Mouse (Mus musculus): ENCODE measurements around the gene Bend7.

Gene Bend7

DNA sequence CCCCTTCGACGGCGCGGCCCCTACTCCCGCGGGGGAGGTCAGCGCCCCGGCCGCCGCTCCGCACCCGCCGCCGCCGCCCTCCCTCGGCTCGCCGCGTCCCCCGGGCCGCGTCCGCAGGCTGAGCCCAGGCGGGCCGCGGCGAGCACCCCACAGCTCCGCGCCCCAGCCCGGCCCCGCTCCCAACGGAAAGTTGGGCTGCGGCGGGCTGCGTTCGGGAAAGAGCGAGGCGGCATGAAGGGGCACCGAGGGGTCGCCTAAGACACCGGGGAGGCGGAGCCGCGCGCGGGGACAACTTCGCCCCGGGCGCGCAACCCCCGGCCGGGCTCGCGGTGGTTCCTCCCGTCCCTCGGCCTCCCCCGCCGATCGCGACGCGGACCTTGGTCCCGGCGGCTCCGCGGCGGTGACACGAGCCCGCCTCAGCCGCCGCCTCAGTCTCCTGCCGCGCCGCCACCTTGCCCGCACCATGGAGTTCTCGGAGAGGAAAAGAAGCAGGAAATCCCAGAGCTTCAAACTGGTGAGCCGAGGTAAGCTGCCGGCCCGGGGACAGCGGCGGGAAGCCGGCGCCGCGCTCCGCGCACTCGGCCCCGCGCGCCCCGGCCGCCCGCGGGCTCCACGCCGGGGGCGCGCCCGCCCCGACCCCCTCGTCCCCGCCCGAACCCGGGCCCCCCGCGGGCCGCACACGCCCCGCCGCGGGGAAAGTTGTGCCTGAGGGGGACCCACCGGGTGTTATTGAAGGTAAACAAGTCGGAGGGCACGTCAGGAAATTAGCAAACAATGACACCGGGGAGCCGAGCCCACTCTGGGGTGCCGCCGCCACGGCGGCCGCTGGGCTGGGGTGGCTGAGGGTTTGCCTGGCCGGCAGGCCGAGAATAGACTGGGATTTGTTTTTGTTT is at the start of gene Bend7:
Bend7 (plus strand) TSS at position 63 of the 893 bp plus-strand sequence.
- peak; percentile 60 for DNase-seq (ENCODE audit: low spot score)

DNA sequence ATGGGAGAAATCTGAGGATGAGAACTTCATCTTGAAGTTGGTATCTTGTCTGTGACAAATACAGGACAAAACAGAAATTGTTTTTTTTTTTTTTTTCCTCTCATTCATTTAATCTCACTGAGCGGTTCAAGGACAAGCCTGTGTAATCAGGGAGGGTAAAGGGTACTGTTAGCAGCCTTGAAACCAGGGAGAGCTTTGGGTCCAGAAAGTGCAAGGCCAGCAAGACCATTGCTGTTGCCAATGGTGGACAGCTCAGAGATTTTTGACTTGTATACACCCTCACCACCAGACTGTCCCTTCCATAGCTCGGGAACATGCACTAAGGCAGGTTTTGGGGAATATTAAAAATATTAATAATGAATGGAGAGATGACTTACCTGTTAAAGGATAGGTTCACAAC is 49.0 kb upstream of the Bend7 start:
- no peak for DNase-seq (ENCODE audit: low spot score)

DNA sequence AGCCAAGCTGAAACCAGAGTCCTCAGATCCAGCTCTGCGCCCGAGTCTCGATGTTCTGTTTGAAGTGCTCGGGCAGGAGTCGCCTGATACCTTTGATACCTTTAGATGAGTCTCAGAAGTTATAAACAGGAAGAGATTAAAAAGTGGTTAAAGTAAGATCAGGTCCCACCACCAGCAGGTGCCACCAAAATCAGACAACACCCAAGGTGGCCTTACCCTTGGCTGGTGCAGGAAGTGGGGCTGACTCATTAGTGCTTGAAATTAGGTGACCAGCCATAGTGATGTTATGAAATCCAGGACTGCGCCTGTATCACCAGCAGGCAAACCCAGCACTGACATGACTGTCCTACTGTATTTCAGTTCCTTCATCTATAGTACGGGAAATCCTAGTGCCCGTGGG is 47.9 kb upstream of the Bend7 start:
- DNase-seq (ENCODE audit: low spot score), result no peak

DNA sequence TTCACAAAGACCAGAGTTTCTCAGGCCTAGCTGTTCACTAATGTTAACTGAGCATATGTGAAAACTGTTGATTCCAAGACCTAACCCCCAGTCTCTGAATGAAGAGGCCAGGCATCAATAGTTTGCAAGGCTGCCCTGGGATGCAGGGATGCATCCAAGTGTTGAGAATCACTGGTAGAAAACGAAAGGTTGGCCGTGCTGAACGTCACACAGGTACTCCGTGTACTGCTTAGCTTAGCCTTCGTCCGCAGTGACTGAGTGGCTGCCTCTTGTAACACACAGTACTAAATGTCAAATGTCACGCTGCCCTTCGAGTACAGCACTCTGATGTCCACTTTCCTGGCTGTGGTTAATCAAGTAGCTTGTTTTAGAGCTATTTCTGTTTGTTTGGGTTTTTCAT is 46.0 kb upstream of the Bend7 start:
- DNase-seq (ENCODE audit: low spot score), result no peak

DNA sequence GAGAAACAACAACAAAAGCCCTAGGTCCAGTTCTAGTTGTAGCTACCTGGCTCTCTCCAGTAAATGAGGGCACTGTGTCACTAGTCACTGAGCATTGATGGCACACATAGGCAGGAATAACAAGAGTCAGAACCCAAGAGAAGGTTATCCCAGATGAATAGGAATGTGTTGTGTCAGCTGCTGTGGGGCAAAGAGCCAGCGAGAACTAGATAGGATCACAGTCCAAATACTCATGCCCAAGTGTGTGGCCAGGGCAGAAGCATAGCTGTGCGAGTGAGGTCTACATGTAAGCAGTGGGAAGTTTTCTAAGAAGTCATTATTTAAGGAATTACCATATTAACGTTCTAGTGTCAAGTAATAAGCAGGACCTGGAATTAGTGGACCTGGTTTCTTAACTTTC is 37.7 kb upstream of the Bend7 start:
- DNase-seq (ENCODE audit: low spot score), result no peak

DNA sequence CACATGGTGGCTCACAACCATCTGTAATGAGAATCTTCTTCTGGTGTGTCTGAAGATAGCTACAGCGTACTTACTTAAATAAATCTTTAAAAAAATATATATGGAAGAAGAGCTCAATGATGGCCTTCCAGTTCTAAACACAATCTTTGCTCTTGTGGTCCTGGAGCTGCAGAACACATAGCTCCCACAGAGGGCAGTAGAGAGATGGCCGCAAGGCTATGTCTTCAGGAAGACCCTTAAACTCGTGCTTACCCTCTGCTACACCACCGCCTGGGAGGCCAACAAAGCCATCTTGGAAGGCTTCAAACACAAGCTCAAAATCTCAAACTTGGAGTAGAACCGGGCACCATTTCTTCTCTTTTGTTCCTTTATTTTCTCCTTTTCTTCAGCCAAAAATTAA is 6.4 kb upstream of the Bend7 start:
- DNase-seq (ENCODE audit: low spot score), result peak; percentile 64

DNA sequence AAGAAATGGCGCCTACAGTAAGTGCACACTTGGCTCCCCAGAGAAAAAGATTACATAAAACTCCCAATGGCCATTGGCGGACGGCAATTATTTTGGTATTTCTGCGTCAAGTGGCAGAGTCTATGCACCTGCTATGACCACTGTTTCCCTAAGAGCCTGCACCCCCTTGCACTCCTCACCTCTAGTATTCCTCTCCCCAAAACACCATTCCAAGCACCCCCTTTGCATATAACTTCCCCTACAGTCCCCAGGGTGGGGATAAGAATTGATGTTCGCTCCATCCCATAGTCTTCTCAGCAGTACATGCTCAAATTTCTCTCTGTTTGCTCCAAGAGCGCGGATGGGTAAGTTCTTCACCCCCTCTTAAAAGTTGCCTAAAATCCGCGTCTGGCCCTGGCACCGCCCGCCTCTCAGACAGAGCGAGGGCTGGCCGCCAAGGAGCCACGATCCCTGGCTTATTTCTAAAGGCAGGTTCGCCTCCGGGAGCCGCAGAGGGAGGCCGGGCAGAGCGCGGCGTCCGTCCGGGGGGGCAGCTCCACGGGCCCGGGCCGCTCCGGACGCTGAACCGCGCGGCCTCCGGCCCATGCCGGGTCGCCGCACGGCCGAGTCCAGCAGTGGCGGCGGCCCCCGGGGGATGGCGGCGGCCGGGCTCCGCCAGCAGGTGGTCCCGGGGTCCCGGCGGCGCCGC is 406 bp upstream of the Bend7 start:
- DNase-seq (ENCODE audit: low spot score), result peak; percentile 55

DNA sequence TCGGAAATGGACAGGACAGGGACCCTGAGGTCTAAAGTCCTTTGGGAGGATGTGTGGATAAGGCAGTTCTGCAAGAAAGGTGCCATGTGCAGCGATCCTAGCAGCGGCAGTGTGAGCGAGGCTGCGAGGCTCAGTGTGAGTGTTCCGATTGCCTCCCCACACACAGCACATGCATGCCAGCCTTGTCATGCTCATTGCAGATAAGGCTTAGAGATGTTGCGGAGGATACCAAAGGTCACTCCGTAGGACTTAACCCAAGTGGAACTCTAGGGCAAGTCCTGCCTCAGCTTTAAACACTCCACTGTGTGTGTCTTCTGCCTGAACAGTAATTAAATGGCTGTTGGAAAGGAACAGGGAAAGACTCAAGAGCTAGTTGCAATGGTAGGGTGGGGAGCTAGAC is 5.5 kb downstream of the Bend7 start:
- DNase-seq (ENCODE audit: low spot score), result no peak

DNA sequence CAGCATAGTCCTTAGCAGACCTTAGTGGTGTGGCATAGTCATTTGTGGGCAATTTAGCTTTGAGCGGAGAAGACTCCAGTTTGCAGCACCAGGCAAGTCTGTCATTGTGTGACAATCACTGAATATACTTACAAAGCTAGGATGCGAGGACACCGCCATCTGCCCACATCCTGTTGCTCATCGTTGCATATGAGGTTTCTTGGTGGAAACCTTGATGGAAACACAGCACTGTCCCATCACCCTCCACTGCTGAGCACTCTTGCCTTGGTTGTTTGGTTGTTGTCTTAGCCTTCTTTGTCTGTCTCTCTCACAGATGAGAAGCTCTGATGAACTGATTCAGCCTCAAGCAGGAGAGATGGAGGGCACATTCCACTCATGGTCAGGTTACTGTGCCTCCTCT is 12.5 kb downstream of the Bend7 start:
- DNase-seq (ENCODE audit: low spot score), result no peak

DNA sequence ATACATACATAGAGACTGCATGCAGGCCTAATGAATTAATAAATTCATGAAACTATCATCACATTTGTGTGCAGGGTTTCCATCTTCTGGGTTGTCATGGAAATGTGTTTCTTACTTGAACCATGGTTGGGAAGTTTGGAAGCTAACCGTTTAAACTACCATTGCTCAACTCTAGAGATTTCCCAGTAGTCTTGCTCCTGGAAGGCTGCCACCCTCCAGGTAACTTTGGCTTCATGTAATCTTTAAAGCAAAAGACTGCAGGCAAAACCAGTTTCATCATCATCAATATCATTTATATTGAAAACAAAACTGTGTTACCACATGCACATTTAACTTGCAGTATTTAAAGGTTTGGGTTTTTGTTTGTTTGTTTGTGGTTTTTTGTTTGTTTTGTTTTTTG is 16.3 kb downstream of the Bend7 start:
- DNase-seq (ENCODE audit: low spot score), result no peak

DNA sequence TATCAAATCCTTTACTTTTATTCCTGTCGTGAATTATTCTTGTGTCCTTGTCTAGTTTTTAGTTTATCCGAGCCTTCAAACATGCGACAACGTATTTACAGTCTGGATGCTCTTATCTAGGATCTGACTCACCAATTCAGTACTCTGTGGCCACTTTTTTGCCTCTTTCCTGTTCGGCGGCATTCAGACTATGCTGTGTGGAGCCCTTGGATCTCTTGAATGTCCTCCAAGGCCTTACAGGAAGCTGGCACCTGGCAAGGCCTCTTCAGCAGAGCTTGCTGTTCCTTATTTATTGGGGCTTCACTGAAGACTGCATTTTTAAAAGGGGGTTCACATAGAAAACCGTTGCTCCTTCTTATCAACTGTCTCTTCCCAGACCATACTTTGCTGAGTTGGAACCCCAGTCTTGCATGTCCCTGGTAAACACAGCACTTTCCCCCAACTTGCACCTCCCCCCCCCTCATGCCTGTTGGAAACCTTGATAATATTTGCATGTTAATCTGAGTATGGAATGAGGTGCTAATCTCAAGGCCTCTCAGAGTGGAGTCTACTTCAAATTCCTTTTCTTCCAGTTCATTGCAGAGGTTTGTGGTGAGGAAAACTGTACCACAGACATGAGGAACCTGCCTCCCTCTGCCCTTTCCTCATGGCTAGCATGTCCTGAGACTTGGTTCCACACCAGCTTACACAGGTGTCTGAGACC is 18.6 kb downstream of the Bend7 start:
- DNase-seq (ENCODE audit: low spot score), result no peak

DNA sequence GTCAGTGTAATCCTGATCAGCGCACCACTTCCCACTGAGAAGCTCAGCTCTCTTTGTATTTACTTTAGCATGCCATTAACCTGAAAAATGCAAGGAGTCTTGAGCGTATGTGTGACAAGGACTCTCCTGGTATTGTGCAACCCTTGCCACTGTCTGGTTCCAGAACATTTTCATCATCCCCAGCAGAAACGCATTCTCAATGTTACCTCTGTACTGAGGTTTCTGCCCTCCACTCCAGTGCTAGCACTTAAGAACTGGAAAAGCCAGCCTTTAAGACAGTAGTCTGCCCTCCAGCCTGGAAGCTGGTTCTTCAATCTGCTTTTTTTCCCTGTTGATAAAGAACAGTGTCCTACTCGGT is 19.1 kb downstream of the Bend7 start:
- no peak for DNase-seq (ENCODE audit: low spot score)

DNA sequence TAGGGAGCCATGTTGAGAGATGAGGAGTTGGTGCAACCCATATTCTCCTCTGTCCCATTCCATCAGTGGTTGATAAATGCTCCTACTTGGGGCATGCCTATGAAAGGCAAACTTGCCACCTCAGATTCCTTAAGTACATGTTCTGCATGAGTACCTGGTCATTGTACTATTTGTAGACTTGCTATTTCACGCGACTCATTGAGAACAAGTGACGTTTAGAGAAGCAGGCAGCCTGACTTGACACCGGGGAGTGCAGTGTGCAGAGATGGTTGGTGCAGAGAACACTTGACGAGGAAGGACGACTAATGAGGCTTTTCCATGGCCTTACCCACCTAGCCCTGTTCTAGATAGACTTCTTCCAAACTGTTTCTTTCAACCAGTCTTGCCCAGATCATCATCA is 34.3 kb downstream of the Bend7 start:
- DNase-seq (ENCODE audit: low spot score), result no peak

DNA sequence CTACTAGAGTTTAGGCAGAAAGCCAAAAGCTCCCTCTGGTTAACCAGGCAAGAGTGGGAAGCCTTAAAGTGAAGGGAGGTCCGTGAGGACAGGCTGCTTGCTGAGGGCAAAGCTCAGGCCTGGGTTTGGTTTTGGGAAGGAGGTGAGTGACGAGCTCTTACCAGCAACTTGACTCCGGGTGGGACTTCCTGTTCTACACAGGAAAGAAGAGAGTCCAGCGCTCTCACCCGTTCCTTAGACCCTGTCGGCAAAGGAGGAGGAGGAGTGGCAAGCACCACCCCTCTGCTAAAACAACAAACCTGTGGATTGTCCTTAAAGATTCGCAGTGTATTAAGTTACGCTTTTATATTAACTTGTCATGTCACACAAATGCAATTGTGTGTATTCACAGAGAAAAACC is 38.1 kb downstream of the Bend7 start:
- no peak for DNase-seq (ENCODE audit: low spot score)

DNA sequence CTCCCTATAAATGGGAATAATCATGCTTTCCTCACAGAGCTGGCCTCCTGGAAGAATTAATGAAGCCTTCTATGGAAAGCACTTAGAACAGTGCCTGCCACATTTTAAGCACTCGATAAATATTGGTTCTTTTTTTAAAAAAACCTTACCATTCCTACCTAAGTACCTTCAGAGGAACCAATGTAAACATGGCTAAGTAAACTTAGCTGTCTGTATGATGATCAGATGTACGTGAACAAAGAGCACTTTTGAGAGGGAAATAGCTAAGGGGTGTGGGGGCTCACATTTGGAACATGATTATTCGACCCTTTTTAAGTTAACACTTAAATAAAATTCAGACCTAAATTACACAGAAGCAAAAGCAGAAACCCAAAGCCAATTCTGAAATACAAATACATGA is 39.6 kb downstream of the Bend7 start:
- DNase-seq (ENCODE audit: low spot score), result no peak

DNA sequence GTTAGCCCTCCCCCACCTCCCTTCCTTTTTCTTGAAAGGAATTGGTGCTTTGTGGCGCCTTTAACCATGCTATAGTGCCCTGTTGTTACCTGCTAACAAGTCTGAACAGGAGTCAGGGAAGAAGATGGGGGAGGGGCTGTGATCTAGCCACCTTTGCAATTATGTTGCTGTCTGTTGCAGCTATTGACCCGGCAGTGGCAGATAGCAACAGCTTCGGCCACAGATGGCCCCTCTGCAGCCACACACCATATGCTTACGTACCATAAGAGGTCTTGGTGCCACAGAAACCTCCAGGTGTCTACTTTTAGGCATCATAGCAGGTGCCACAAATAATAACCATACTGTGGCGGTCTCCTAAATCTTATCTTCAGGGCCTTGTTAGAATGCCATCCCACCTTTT is 43.1 kb downstream of the Bend7 start:
- no peak for DNase-seq (ENCODE audit: low spot score)

DNA sequence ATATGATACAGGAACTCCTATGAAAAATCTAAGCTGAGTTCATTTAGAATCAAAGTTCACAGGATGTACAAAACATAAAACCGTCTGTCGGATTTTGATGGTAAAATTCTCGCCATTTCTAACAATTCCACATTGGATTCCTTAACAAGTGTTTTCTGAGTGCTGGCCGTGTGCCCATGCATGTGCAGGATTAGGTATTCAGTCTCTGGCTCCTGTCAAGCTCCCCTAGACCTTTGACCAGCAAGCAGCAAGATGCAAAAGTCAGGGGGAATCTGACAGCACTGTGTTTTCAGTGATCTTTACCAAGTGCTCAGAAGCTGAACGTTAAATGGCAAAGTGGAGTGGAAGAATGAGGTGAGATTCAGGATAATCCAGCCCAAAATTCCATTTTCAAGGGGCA is 44.3 kb downstream of the Bend7 start:
- DNase-seq (ENCODE audit: low spot score), result no peak

DNA sequence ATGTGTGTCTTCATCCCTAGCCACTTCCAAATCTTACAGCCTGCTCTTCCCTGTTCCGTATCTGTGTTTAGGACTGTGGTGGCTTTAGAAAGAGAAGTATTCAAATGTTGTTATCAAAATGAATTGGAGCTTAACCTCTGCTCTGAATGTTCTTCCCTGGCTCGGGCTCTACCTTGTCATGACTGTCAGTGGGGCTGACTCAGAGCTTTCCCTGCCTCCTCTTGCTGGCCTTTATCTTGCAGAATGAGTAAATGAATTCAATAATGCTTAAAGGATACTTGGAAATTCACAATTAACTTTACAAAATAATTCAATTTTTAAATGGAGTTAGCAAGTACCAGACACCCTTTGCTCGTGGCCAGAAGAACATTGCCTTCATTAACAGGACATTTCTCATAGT is 46.4 kb downstream of the Bend7 start:
- DNase-seq (ENCODE audit: low spot score), result no peak

DNA sequence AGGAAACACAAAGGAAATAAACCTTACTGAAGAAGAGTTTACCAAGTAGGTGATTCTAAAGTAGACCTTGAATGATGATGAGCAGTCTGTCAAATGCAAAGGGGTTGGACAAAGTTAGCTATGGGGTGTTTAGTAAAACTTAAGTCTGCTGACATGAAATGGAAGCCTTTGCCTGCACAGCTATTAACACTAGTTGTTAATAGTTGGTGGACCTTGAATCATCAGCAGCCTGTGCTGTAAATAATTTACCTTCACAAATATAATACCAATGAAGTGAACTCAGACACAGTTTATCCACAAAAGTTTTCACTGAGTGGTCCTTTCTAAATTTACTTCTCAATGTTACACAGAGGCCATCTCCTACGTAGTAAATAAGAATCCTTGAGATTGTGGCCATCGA is 52.7 kb downstream of the Bend7 start:
- no peak for DNase-seq (ENCODE audit: low spot score)

DNA sequence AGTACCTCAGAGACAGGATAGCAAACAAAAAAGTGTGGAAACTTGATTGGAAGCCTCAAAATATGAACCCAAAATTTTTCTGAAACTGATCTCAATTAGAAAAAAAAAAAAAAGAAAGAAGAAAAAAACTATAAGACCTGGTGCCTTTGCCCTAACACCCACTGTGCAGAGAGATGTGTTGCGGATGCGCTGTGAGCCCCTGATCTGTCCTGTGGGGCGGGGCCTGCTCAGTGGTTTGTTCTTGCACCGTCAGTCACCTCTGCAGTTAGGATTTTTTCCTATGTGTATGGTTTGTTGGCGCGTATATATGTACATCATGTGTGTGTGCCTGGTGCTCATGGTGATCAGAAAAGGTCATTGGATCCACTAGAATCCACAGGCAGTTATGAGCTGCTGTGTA is 56.3 kb downstream of the Bend7 start:
- no peak for DNase-seq (ENCODE audit: low spot score)

DNA sequence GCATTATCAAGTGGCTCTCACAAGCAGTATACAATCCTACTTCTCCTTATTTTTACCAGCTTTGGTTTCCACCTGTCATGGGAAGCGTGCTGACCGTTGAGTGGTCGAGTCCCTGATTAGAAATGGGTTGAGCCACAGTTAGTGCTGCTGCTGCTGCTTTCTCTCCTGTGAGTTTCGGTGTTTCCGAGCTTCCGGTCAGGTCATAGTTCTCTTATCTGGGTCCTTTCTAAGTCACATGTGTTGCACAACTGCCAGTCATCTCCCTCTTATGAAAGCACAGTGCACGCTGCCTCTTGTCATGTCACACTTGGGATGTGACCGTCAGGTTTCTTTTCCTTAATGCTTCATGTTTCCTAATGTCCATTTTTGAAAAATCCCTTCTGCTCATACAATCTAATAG is 59.7 kb downstream of the Bend7 start:
- DNase-seq (ENCODE audit: low spot score), result no peak

DNA sequence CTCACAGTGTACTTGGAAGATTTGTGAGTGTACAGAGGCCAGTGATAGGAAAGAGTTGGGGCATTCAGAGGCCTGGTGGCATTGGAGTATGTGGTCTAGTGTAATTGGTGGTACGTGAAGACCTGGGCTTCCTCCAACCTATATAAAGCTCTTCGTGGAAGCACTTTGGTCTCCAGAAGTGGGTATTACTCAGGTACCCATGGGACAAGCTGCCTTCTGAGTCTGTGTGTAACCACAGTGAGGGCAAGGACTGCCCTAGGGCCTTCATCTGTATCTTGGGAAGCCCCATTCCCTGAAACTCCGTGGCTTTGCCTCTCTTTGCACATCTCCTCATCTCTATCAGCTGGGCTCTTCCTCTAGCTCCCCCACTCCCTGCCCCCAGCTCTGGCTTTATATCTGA is 64.0 kb downstream of the Bend7 start:
- DNase-seq (ENCODE audit: low spot score), result no peak

DNA sequence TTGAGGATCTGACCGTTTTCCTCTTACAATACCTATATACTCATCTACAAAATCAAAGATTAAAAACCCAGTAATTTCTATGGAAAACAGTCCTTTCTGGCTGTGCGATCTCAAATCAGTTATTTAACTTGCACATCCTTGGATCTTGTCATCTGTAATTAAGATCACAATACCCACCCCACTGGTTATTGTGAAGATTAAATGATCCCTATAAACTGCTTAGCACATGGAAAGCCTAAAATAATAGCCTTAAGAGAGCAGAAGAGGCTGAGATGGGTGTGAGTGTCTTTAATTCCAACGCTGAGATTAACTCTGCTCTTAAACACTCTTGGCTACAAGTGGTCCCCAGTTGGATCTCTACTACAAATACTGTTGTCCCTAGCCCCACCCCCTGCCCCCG is 64.8 kb downstream of the Bend7 start:
- DNase-seq (ENCODE audit: low spot score), result no peak

All from embryo, embryonic 10 days (tissue).